Mouse (Mus musculus) small intestine, adult 2 months (tissue): Measurements from ENCODE around the gene Omp.

Experiments used
- CTCF ChIP-seq: fragments of 200-500 bp; IDR thresholded peaks from 2 replicates; pipeline ENCODE4 v1.5.1; 2012; ENCODE audit warnings: low read depth, mild to moderate bottlenecking, control low read depth, inconsistent platforms, low read length, moderate library complexity, mixed read lengths; ENCODE audit not compliant: insufficient replicate concordance, insufficient read length; ENCODE audit errors: extremely low read depth
- POLR2A ChIP-seq: fragments of 200-500 bp; IDR thresholded peaks from 2 replicates; pipeline ENCODE4 v1.6.1; 2012; ENCODE audit warnings: low read depth, mild to moderate bottlenecking, control low read depth, inconsistent platforms, low read length, moderate library complexity

DNA sequence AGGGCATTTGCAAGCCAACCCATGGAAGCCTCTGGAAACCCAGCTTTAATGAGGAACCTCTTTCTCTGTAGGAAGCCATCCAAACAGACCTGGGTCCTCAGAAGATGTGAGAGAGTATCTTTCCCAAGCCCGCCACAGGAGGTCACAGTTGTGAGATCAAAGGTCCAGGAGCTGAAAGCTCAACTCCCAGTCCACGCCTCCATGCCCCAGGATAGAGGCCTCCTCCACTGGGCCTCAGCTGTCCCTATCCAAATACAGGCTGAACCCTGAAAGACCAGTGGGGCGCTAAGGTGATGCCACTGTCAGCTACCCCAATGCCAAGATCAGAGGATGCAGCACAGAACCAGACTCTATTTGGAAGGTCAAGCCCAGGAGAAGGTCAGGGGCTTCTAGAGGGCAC is 2.7 kb downstream of the Omp start:
- TF ChIP-seq CTCF (no peak), POLR2A (no peak)
